Mouse (Mus musculus) kidney, postnatal 0 days (tissue): ENCODE measurements around the gene Slc6a21. TPM values are rescaled to one million over a fixed set of nuclear protein-coding genes. Genes with fewer than 3 reads are reported as not detected.
A peak's percentile ranks its signal among the peaks of the same experiment; 100 is the strongest.

Source experiments
- ATAC-seq: fragments of 200-750 bp; cut with Nextera tagmentation; replicated peaks from 2 replicates; pipeline ENCODE4 v1.8.0; 2017; ENCODE audit warnings: low read depth, moderate number of reproducible peaks, moderate TSS enrichment, moderate library complexity; ENCODE audit not compliant: low FRiP score
- DNase-seq: peaks from one replicate; pipeline ENCODE4 v3.0.0-alpha.2; 2016; ENCODE audit warnings: low spot score
- H3K27ac ChIP-seq: fragments of 300-500 bp; sonication (generic); 2 replicates; pipeline ENCODE4 v1.5.1; 2014; ENCODE audit warnings: mild to moderate bottlenecking
- H3K27me3 ChIP-seq: fragments of 300-500 bp; sonication (generic); 2 replicates; pipeline ENCODE4 v1.6.1; 2014; ENCODE audit warnings: low read length, mixed read lengths; ENCODE audit not compliant: insufficient read depth
- H3K36me3 ChIP-seq: fragments of 300-500 bp; sonication (generic); 2 replicates; pipeline ENCODE4 v1.6.1; 2014; ENCODE audit warnings: low read length, mixed read lengths; ENCODE audit not compliant: insufficient read depth
- H3K4me1 ChIP-seq: fragments of 300-500 bp; sonication (generic); replicated peaks from 2 replicates; pipeline ENCODE4 v1.6.1; 2014; ENCODE audit warnings: antibody characterized with exemption, low read length, mixed read lengths; ENCODE audit not compliant: insufficient read depth
- H3K4me2 ChIP-seq: fragments of 300-500 bp; sonication (generic); 2 replicates; pipeline ENCODE4 v1.6.1; 2014; ENCODE audit warnings: mild to moderate bottlenecking, low read length, moderate library complexity, mixed read lengths
- H3K4me3 ChIP-seq: fragments of 300-500 bp; sonication (generic); replicated peaks from 2 replicates; pipeline ENCODE4 v1.5.1; 2014; ENCODE audit warnings: low read depth, low read length
- H3K9ac ChIP-seq: fragments of 300-500 bp; sonication (generic); 2 replicates; pipeline ENCODE4 v1.6.1; 2014; ENCODE audit warnings: low read depth, low read length
- H3K9me3 ChIP-seq: fragments of 300-500 bp; sonication (generic); replicated peaks from 2 replicates; pipeline ENCODE4 v1.6.1; 2016; ENCODE audit warnings: low read length, inconsistent platforms, mixed read lengths
- CTCF ChIP-seq: IDR thresholded peaks from 2 replicates; pipeline ENCODE4 v1.5.1; 2016; ENCODE audit warnings: antibody characterized with exemption, low read depth, mild to moderate bottlenecking, moderate library complexity
- WGBS: fragments of 180-500 bp; shearing (Covaris S2); extraction: QIAGEN DNeasy Blood & Tissue Kit; methylation state at CpG from one replicate; pipeline ENCODE4 v1.1.7; 2014; 5-methylcytosine and 5-hydroxymethylcytosine counted together
- polyA plus RNA-seq: library from polyadenylated mRNA; unstranded; fragments of >200 nt; fragmentation: Nextera tagmentation; extraction: Ambion mirVana; gene quantifications from 2 replicates; pipeline ENCODE4 v1.2.1, GENCODE M21; 2015

Gene Slc6a21
- not detected in 2 replicates for polyA plus RNA-seq

GRCm38 (mm10) chr7:45277136-45277760 is at the start of gene Slc6a21:
Slc6a21 (plus strand) TSS chr7:45277513.
- TF ChIP-seq CTCF, result peak; percentile 80
- peak within 1 kb of the TSS; percentile 30 for H3K4me3 ChIP-seq
- 7% methylated on average over 44 of the region's 44 CpGs for WGBS
- DNase-seq, result peak; percentile 55
- H3K36me3 ChIP-seq, result no peaks in the 10 kb centered on the region
- no peaks in the 10 kb centered on the region for H3K4me1 ChIP-seq
- peak; percentile 80 for ATAC-seq
- H3K27me3 ChIP-seq, result no peaks in the 10 kb centered on the region
- peak within 1 kb of the TSS; percentile 58 for H3K4me2 ChIP-seq
- H3K27ac ChIP-seq, result no peak within 1 kb of the TSS
- H3K9me3 ChIP-seq, result no peaks in the 10 kb centered on the region
- H3K9ac ChIP-seq, result no peak within 1 kb of the TSS

GRCm38 (mm10) chr7:45228548-45228947 is 48.8 kb upstream of the Slc6a21 start:
- DNase-seq, result no peak
- peaks cover 62% of the 10 kb centered on the region for H3K36me3 ChIP-seq

GRCm38 (mm10) chr7:45229046-45229445 is 48.3 kb upstream of the Slc6a21 start:
- WGBS, result 92% methylated on average over 8 of the region's 8 CpGs
- Histone ChIP-seq H3K27ac (no peak overlapping the region), H3K36me3 (peaks cover 61% of the 10 kb centered on the region), H3K27me3 (no peaks in the 10 kb centered on the region), H3K4me1 (peaks cover 3% of the 10 kb centered on the region), H3K4me3 (no peak overlapping the region), H3K9me3 (no peaks in the 10 kb centered on the region), H3K4me2 (no peak overlapping the region), H3K9ac (no peak overlapping the region)
- ATAC-seq (no peak), DNase-seq (no peak)
- no peak for TF ChIP-seq CTCF

More at GRCm38 (mm10) chr7:45228548-45228947, 48.8 kb upstream of the Slc6a21 start:
- Histone ChIP-seq H3K9me3 (no peaks in the 10 kb centered on the region), H3K27ac (no peak overlapping the region), H3K4me3 (no peak overlapping the region), H3K4me1 (no peaks in the 10 kb centered on the region), H3K27me3 (no peaks in the 10 kb centered on the region), H3K4me2 (no peak overlapping the region), H3K9ac (no peak overlapping the region)
- WGBS, result 87% methylated on average over 18 of the region's 18 CpGs
- ATAC-seq, result no peak
- TF ChIP-seq CTCF, result no peak

- H3K9me3 ChIP-seq, result no peaks in the 10 kb centered on the region
- no peak for ATAC-seq
- H3K4me2 ChIP-seq, result no peak overlapping the region
- no peak overlapping the region for H3K4me3 ChIP-seq
- no peaks in the 10 kb centered on the region for H3K27me3 ChIP-seq
- H3K4me1 ChIP-seq, result peaks cover 9% of the 10 kb centered on the region
- no peak for TF ChIP-seq CTCF
- H3K27ac ChIP-seq, result no peak overlapping the region
- H3K9ac ChIP-seq, result no peak overlapping the region
- WGBS, result 88% methylated on average over 7 of the region's 7 CpGs
- no peak for DNase-seq
- peaks cover 61% of the 10 kb centered on the region for H3K36me3 ChIP-seq
Observed at GRCm38 (mm10) chr7:45229459-45230203, 47.7 kb upstream of the Slc6a21 start.

GRCm38 (mm10) chr7:45231192-45231591 is 46.1 kb upstream of the Slc6a21 start:
- Histone ChIP-seq H3K9ac (no peak overlapping the region), H3K9me3 (no peaks in the 10 kb centered on the region), H3K4me1 (peaks cover 12% of the 10 kb centered on the region), H3K27me3 (no peaks in the 10 kb centered on the region), H3K36me3 (peaks cover 45% of the 10 kb centered on the region), H3K4me3 (no peak overlapping the region), H3K4me2 (no peak overlapping the region), H3K27ac (no peak overlapping the region)
- ATAC-seq, result no peak
- DNase-seq, result no peak
- TF ChIP-seq CTCF, result no peak
- 86% methylated on average over 12 of the region's 12 CpGs for WGBS

GRCm38 (mm10) chr7:45231941-45232340 is 45.4 kb upstream of the Slc6a21 start:
- peaks cover 38% of the 10 kb centered on the region for H3K36me3 ChIP-seq
- ATAC-seq (no peak), DNase-seq (no peak)

More at GRCm38 (mm10) chr7:45231941-45232340, 45.4 kb upstream of the Slc6a21 start:
- no peaks in the 10 kb centered on the region for H3K9me3 ChIP-seq
- TF ChIP-seq CTCF, result no peak
- no peak overlapping the region for H3K4me3 ChIP-seq
- H3K27me3 ChIP-seq, result no peaks in the 10 kb centered on the region
- H3K4me2 ChIP-seq, result no peak overlapping the region
- no peak overlapping the region for H3K9ac ChIP-seq
- H3K27ac ChIP-seq, result no peak overlapping the region
- peaks cover 12% of the 10 kb centered on the region for H3K4me1 ChIP-seq
- 84% methylated on average over 11 of the region's 11 CpGs for WGBS
